Mouse (Mus musculus) neural tube, embryonic 10.5 days (tissue): ENCODE measurements around the gene Cad.
"Not testable (repeated sequence)": the region's sequence is repeated elsewhere in the genome, so short reads cannot be mapped to it uniquely, and the experiment has no call there.

Experiments used
- DNase-seq: peaks from one replicate; pipeline ENCODE4 v3.0.0-alpha.2; 2017; ENCODE audit warnings: low spot score; ENCODE audit errors: extremely low spot score

The Cad gene

DNA sequence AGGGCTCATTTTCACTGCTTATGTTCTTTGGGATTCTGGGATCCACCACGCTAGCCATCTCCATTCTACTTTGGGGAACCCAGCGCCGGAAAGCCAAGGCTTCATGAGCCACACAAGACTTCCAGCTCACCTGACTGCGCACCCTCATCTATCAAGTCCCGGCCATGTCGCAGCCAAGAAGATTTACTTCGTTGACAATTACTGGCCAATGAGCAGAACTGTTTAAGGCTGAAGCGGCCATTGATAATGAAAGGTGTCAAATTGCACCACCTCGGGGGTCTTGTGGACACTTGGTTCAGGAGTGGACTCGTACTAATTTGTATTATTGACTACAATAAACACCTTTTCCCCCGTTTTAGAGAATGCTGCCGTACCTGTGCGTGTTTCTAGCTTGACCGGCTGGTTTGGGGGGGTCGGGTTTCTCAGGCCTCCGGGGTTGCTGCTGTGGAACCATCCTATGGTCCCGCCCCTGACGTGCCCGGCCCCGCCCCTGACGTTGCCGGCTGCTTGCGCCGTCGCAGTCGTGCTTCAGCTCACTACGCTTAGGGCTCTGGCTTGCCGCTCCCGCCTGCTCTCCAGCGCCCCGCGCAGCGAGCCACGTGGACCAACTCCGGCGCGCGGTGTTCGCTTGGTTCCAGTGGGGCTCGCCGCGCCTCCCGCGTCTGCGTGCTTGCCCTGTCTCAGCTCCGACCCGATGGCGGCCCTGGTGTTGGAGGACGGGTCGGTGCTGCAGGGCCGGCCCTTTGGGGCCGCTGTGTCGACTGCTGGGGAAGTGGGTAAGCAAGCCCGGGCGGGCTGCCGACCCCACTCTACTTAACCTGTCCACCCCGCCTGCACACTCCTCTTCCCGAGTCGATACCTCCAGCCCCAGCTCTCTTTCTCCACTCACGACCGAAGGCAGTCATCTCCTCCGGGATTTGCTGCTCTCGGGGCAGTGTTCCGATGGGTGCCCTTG, at the start of gene Cad:
Gene Cad, plus strand, starts transcription at position 520 of the 955 bp plus-strand sequence.
- DNase-seq, result peak; percentile 95

DNA sequence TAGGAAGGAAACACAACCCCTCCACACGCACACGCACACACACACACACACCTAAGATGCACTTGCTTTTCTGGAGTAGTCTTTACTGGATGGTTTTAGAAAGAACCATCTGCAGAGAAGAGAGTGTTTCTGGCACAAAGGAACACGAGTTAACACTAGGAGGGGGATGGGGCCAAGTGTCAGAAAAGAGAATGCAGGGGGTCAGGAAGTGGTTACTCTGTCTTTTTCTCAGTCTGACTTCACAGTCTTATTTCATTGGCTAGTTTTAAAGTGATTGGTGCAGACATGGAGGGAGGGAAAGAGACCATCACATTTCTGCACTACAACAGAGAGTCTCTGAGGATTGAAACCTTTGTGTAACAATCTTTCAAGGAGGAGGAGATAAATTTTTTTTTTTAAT, 41.8 kb upstream of the Cad start:
- DNase-seq, result no peak

DNA sequence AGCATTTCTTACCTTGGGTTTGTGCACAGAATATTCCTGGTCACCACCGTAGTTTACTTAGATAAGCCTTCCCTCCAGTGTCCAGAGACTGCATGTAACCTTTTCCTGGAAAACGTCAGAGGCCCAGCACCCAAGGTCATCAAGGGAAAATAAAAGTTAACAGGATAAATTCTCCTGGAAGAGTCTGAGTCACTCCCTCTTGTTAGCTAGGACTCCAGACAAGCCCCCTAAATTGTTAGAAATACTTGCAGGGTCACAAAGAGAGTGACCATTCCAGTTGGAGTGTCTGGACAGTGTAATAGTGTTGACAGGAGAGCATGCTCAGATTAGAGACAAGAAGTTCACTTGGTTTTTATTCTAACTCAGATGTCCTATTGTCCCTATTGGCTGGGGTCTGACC, 38.7 kb upstream of the Cad start:
- no peak for DNase-seq

DNA sequence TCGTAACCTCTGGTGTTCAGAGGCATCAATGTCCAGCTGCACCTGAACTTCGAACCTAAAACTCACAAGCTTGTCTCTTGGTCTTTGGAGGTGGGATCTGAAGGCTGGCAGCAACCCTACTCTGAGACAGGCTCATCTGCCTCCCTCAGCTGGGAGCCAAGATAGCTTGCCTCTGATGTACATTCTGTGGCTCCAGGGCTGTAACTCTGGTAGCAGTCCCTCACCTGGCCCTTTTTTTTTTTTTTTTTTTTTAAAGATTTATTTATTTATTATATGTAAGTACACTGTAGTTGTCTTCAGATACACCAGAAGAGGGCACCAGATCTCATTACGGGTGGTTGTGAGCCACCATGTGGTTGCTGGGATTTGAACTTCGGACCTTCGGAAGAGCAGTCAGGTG, 32.8 kb upstream of the Cad start:
- not testable (repeated sequence) for DNase-seq

DNA sequence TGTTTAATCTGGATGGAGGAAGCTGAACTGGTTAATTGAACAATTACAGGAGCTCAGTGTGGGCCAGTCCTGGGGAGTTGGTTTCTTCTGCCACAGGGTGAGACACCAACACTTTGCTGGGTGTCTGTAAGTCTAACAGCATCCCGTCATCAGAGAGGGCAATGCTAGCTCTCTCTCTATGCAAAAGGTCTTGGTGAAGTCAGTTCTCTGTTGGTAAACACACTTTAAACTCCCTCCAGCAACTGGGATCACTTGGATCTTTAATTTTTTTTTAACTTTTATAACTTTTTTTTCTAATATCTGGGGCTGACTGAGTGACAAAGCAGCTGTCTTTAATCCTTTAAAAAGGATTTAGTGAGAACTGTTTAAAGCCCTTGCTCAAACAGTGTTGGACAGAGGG, 31.9 kb upstream of the Cad start:
- no peak for DNase-seq

DNA sequence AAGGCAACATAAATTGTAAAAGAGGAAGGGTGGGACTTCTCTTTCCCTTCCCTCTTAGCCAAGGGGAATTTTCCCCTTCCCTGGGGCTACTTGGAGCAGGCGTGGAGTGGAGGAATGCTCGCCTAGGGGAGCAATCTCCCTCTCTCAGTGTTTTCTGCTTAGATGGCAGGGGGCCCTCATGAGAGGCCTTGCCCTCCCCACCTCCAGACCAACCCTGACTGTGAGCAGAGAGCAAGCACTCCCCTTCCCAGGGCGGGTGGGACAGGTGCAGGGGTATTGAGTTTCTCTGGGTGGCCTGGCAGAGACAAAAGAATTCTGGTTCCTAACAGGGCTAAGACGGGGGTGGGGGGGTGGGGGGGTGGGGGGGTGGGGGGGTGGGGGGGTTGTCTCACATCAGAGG, 31.3 kb upstream of the Cad start:
- DNase-seq, result no peak

DNA sequence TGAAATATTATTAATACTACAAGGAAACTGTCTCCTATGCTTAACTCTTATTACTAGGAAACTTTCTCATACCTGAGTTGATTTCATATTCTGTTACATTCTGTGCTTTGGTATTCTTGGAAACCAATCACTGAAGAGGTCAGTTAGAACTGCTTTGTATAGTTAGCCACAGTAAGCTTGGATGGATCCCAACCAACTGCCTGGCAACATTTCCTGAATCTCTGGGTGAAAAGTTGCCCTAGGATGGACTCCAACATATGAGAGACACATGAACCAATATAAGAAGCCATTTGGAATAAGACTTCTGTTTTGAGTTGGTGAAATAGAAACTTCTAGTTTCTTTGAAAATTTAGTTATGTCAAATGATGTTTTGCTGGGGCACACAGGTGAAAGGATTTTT, 29.9 kb upstream of the Cad start:
- no peak for DNase-seq

DNA sequence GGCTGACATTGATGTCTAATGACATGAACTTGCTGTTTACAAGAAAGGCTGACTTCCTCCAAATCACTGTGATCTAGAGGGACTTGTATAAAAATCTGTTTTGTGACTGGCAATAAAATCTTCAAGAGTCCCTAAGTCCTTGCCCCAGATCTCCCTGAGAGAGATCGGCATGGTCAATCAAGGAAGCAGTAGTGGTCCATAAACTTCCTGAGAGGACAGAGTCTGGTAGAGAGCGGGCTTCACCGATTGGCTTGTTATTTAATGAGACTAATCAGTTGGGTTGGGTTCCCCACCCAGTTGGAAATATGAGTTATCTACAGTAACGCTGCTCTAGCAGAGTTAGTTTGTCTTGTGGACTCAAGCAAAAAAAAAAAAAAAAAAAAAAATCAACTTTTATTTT, 23.7 kb upstream of the Cad start:
- no peak for DNase-seq

DNA sequence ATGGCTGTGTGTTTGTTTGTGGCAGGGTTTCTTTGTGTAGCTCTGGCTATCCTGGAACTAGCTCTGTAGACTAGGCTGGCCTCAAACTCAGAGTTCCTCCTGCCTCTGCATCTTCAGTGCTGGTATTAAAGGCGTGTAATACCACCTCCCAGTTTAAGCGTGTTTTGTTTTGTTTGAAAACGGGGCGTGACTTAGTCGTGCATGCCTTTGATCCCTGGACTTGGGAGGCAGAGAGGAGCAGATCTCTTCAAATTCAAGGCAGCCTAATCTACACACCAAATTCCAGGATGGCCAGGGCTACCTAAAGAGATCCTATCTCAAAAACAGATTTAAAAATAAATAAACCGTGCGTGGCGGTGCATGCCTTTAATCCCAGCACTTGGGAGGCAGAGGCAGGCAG, 23.1 kb upstream of the Cad start:
- DNase-seq, result no peak

DNA sequence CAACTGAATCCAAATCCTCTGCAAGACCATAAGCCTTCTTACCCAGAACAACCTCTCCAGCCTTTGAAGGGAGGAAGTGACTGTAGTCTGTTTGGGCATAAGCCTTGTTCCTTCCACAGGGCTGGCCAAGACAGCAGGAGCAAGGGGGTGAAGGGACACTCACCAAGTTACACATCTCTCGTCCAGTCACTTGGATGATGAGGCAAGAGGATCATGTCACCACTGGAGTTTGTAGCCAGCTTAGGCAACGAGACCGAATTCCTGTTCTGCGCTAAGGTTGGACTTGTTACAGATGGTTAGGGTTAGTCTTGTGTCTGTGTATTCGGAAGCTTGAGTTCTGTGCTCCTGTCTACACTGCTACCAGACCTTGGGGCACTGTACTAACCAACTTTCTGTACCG, 19.9 kb upstream of the Cad start:
- DNase-seq, result no peak

DNA sequence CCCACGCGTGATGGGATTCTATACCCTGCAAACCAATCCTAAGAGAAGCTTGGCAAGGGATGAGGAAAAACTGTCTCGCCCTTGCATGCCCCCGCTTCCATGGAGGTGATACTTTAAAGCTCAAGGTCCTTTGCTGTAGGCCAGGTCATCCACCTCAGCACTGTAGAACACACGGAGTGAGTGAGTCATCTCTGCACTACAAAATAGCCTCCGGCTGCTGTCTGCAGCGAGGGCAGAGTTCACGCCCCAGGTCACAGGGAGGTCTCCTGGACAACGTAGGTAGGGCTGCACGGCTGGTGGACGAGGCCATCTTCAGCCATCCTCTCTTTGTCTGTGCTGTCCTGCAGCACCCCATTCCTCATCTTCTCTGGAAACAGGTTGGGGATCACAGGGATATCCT, 18.0 kb upstream of the Cad start:
- not testable (repeated sequence) for DNase-seq

DNA sequence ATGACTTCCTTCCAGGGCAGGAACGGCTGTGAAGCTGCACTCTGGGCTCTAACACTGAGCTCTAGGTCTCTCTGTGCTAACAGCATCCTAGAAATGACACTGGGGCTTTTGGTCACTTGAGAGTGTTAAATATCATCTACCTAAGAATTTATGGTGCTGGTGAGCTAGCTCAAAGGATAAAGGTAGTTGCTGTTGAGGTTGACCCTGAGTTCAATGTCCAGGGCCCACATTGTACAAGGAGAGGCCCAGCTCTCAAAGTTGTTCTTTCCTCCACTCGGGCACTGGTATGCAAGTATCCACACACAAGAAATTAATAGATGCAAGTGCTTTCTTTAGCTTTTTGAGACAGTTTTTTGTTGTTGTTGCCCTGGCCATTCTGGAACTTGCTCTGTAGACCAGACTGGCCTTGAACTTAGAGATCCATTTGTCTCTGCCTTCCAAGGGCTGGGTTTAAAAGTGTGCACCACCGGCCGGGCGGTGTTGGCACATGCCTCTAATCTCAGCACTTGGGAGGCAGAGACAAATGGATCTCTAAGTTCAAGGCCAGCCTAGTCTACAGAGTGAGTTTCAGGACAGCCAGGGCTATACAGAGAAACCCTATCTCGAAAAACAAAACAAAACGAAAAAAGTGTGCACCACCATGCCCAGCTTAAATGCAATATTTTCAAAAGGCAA, 16.3 kb upstream of the Cad start:
- no peak for DNase-seq

DNA sequence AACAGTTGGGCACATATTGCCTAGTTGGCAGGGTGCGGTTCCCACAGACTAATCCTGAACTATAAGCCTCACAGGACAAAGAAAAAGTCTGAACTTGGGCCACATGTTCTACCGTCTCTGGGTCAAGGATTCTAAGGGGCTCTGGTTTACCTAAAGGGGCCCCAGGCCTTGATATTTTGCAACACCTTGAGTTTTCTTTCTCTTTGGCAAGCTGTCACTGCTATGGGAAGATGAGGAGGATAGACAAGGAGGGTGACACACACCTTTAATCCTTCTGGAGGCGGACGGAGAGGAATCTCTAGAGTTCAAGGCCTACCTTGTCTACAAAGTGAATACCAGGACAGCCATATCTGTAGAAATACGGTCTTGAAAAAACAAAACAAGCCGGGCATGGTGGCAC, 8.2 kb upstream of the Cad start:
- DNase-seq, result no peak

DNA sequence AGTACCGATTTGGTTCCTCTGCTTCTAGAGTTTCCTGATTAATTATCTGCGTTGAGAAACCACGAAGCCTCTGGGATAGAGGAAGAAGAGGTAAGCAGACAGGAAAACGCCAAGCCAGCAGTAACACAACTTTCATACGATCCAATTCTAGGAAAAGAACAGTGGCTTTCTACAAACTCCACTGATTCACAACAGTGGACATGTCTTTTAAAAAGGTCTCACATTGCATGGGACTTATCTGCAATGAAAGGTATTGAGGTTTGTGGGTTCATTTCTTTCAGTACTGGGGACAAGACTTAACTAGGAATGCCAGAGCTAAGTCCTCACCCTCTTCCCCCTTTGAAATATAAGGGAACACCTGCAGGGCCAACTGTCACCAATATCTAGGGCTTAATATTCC, 7.5 kb upstream of the Cad start:
- no peak for DNase-seq

DNA sequence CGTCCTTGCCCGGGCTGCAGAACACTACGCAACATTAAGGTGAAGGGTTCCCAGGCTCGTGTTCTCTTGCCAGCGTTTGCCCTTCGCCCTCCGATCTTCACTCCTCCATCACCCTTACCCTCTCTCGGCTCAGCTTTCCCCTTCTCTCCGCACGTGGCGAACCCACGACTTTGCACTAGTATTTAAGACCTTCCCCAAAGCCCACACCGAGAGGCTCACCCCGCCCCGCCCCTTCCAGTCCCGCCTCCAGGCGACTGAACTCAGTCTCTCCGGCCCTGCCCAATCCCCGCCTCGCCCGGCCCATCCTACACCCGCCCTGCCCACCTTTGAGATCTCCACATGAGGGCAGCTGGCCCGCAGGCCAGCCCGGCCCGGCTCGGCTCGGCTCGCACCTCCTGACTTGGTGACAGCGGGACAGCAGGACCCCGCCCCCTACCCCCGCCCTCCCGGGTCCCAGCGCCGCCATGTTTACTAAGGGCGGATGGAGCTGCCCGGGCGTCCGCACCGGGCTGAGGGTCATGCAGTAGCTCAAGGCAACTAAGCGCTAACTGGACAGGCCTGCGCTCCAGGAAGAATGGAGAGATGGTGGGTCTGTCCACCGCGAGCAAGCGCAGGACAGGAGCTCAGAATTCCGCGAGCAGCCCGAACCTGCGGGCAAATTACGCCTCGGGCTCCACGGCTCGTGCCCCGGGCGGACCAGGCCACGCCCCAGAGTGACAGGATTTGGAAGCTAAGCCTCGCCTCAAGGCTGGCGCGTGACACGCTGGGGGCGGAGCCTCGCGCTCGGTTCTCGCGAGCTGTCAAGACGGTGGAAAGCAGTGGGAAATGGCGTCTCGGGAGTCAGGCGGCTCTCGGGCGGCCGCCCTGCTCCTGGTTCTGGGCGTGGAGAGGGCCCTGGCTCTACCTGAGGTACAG, 6.5 kb upstream of the Cad start, which contains the start of gene Atraid:
Gene Atraid, plus strand, starts transcription at position 465 of the 915 bp plus-strand sequence.
- DNase-seq, result peak; percentile 99

DNA sequence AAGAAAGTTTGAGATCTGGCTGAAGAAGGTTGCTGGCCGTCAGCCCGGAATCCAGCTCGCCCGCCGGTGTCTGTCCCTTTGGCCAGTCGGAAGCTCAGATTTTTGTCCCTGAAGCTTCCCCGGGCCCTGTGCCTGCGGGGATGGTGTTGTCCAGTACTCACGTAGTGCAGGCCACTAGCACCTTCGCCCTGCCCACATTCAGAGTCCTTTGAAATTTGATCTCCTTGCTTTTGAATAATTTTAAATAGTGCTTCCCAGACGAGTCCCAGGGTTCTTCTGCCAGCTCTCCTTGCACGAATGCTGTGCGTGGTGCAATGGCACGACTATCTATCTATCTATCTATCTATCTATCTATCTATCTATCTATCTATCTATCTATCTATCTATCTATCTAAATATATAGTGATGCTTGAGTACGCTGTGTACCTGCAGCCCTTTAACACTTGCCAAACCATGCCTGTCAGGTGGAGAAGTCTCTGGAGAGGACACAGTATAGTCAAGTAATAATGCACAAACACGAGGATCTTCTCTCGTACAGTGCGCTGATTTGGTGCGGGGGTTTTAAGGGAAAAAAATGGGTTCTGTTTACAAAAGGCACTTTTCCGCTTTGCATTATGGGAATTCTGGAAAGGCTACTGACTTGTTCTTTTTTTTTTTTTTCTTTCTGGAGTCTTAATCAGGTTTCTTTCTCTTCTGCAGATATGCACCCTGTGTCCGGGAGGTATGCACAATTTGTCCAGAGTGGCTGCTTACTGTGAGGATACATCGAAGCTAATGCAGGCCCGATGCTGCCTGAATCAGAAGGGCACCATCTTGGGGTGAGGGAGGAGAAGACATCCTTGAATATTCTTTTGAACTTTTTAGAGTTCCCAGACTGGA, 5.6 kb upstream of the Cad start, which contains the start of gene Slc5a6:
Gene Slc5a6, minus strand, starts transcription at position 162 of the 879 bp plus-strand sequence.
- DNase-seq, result peak; percentile 56

DNA sequence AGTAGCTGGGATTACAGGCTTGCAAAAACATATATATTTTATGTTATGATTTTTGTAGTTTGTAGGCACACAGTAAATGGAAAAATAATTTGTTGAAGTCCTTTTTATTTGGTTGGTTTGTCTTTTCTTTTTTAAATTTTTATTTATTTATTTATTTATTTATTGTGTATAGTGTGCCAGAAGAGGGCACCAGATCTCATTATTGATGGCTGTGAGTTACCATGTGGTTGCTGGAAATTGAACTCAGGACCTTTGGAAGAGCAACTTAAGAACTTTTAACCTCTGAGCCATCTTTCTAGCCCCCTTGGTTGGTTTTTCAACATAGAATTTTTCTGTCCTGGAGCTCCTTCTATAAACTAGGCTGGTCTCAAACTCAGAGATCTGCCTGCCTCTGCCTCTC, 4.2 kb upstream of the Cad start:
- DNase-seq, result no peak

DNA sequence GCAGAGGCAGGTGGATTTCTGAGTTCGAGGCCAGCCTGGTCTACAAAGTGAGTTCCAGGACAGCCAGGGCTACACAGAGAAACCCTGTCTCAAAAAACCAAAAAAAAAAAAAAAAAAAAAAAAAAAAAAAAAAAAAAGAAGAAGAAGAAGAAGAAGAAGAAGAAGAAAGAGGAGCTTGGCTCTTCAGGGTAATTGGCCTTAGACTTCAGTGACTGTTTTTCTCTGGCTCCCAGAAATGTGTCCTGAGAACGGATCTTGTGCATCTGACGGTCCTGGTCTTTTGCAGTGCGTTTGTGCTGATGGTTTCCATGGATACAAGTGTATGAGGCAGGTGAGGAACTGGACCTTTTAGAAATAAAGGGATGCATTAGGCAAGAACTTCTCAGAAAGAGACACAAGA, 852 bp upstream of the Cad start:
- not testable (repeated sequence) for DNase-seq

DNA sequence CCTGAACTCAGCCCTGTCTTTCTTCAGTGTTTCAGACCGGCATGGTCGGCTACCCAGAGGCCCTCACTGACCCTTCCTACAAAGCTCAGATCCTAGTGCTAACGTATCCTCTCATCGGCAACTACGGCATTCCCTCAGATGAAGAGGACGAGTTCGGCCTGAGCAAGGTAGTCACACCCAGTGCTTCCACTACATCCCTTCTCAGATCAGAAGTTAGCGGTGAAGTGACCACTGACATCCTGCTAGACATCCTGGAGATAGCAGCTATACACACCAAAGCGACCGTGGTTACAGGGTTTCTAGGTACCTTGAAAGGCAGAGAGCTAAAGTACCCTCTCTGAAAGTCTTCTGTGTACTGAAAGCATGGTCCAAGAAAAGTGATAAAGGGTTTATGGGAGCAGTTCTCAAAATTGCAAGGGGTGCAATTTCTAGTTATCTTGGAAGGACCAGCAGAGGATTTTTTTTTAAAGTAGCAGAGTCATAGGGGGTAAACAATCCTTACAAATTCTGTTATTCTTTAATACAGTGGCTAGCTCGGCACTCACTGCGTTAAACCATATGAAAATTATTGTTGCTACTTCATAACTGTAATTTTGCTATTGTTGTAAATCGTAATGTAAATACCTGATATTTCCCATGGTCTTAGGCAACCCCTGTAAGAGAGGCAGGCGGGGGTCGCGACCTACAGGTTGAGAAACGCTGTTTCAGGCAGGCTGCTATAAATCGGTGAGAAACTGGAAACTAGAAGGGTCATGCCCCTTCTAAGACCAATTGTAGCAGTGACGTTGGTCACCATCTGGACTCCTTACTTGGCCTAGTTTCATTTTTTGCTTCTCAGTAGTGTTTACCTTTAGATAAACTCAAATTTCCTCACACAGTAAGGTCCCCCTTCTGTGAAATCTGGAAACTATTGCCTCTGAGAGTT, 898 bp downstream of the Cad start:
- DNase-seq, result no peak
